Mouse (Mus musculus): ENCODE measurements around the gene Gm49392. TPM values are rescaled to one million over a fixed set of nuclear protein-coding genes. Genes with fewer than 3 reads are reported as not detected.

The Gm49392 gene
- polyA plus RNA-seq, 1 experiment = 0.25 TPM

DNA sequence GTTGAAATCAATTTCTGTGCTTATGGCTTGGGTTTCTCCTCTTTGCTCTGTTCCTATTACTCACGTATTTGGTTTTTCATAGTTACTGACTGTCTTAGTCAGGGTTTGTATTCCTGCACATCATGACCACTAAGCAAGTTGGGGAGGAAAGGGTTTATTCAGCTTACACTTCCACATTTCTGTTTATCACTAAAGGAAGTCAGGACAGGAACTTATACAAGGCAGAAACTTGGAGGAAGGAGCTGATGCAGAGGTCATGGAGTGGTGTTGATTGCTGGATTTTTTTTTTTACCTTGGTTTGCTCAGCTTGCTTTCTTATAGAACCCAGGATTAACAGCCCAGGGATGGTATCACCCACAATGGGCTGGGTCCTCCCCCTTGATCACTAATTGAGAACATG lies 4.4 kb downstream of the Gm49392 start:
- DNase-seq (ENCODE audit: low read depth in 1 of 2, low spot score in 2 of 2) = no peak
- no peak for TF ChIP-seq CTCF (IDR thresholded peaks at IDR 0.05; ENCODE audit: extremely low read depth, insufficient read depth, insufficient read length, insufficient replicate concordance)
- no peak for TF ChIP-seq POLR2A (IDR thresholded peaks at IDR 0.05; ENCODE audit: low read depth, low read length)
- Histone ChIP-seq H3K36me3 (ENCODE audit: control insufficient read depth, insufficient read depth, low read length) (no peaks in the 10 kb centered on the region), H3K4me1 (ENCODE audit: control insufficient read depth, insufficient read depth, insufficient read length) (no peaks in the 10 kb centered on the region), H3K27me3 (ENCODE audit: control insufficient read depth, insufficient read depth, low read length) (no peaks in the 10 kb centered on the region), H3K27ac (ENCODE audit: insufficient read depth, low read length) (no peak overlapping the region), H3K4me3 (ENCODE audit: extremely low read depth, insufficient read depth, insufficient read length) (no peak overlapping the region)
- 63% methylated on average over 1 of the region's 1 CpGs for WGBS

DNA sequence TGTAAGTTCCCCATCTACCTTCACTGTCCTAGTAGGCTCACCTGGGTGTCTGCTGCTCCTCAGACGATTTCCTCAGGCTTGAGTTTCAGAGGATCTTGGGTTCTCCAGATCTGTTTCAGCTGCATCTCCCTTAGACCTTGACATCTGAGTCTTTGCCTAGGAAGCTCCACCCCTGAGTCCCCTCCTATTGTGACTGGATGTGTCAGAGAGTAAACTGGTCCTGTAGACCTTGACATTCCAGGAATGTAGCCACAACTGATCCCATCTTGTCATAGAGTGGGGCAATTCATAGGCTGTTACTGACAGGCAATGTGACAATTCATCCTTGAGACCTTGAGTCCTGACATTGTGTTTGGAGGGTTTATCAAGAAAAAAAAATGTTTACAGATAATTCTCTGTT lies 32.4 kb downstream of the Gm49392 start, which contains the start of gene 4930486L24Rik:
Gene 4930486L24Rik, minus strand, starts transcription at position 195 of the 400 bp plus-strand sequence.
- Histone ChIP-seq H3K27ac (ENCODE audit: insufficient read depth, low read length) (no peak within 1 kb of the TSS), H3K4me1 (ENCODE audit: control insufficient read depth, insufficient read depth, insufficient read length) (no peaks in the 10 kb centered on the region), H3K4me3 (ENCODE audit: extremely low read depth, insufficient read depth, insufficient read length) (no peak within 1 kb of the TSS), H3K36me3 (ENCODE audit: control insufficient read depth, insufficient read depth, low read length) (no peaks in the 10 kb centered on the region), H3K27me3 (ENCODE audit: control insufficient read depth, insufficient read depth, low read length) (no peaks in the 10 kb centered on the region)
- TF ChIP-seq POLR2A (IDR thresholded peaks at IDR 0.05; ENCODE audit: low read depth, low read length) (no peak), CTCF (IDR thresholded peaks at IDR 0.05; ENCODE audit: extremely low read depth, insufficient read depth, insufficient read length, insufficient replicate concordance) (no peak)
- WGBS = 47% methylated on average over 1 of the region's 1 CpGs
- no peak for DNase-seq (ENCODE audit: low read depth in 1 of 2, low spot score in 2 of 2)

DNA sequence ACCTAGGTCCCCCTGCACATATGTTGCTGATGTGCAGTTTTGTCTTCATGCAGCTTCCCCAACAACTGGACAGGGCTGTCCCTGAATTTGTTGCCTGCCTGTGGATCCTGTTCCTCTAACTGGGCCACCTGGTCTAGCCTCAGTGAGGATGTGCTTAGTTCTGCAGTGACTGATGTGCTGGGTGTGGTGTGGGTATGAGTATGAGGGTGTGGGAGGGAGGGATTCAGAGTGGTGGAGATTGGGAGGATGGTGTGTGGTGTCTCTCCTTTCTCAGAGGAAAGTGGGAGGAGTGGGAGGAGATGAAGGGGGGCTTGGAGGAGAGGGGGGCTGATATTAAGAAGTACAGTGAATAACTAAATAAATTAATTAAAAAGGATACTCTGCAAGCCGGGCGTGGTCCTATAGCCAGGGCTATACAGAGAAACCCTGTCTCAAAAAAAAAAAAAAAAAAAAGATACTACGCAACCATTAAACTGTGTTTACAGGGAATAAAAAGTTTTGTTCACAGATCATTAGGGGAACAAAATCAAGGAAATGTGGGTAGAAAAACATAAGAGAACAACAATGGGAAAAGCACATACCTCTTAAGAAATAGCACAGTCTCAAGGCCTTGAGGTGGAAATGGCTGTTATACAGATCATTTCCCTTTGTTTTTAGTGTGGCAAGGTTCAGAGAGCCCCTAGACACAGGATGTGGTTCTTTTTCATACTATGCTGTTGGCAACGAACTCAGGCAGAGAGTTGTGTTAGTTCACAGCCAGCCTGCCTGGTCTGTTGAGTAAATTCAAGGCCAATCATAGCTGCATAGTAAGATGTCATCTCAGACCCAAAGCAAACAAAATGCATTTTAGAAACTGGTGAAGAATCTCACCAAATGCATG lies 48.2 kb downstream of the Gm49392 start:
- Histone ChIP-seq H3K27me3 (ENCODE audit: control insufficient read depth, insufficient read depth, low read length) (no peaks in the 10 kb centered on the region), H3K36me3 (ENCODE audit: control insufficient read depth, insufficient read depth, low read length) (no peaks in the 10 kb centered on the region), H3K27ac (ENCODE audit: insufficient read depth, low read length) (peak overlapping the region; percentile 86), H3K4me3 (ENCODE audit: extremely low read depth, insufficient read depth, insufficient read length) (no peak overlapping the region), H3K4me1 (ENCODE audit: control insufficient read depth, insufficient read depth, insufficient read length) (peaks cover 2% of the 10 kb centered on the region; the same call in 1 of the 2 replicates)
- WGBS = 64% methylated on average over 4 of the region's 4 CpGs
- TF ChIP-seq CTCF (IDR thresholded peaks at IDR 0.05; ENCODE audit: extremely low read depth, insufficient read depth, insufficient read length, insufficient replicate concordance) = no peak
- DNase-seq (ENCODE audit: low read depth in 1 of 2, low spot score in 2 of 2) = peak in 1 of 2 experiments; percentile 54

DNA sequence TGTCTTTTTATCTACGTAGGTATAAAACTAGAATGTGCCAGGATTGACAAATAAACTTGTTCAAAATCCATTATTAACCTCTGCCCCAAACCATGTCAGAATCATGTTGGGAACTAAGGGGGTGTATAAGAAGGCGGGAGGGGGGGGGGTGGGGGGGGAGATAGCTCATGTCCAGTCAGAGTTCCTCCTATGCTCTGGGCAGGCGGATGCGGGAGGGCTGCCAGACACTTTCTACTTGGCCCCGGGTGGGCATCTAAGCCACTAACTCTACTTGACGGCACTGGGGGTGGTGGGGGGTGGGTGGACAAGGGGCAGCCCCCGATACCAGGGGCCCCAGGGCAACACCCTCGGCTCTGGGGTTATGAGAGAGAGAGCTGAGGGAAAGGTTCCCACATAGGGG lies 53.5 kb downstream of the Gm49392 start:
- DNase-seq (ENCODE audit: low read depth in 1 of 2, low spot score in 2 of 2) = no peak
- Histone ChIP-seq H3K36me3 (ENCODE audit: control insufficient read depth, insufficient read depth, low read length) (no peaks in the 10 kb centered on the region), H3K27me3 (ENCODE audit: control insufficient read depth, insufficient read depth, low read length) (no peaks in the 10 kb centered on the region), H3K27ac (ENCODE audit: insufficient read depth, low read length) (no peak overlapping the region), H3K4me3 (ENCODE audit: extremely low read depth, insufficient read depth, insufficient read length) (no peak overlapping the region), H3K4me1 (ENCODE audit: control insufficient read depth, insufficient read depth, insufficient read length) (peaks cover 5% of the 10 kb centered on the region; the same call in 1 of the 2 replicates)
- TF ChIP-seq POLR2A (IDR thresholded peaks at IDR 0.05; ENCODE audit: low read depth, low read length) = no peak
- no peak for TF ChIP-seq CTCF (IDR thresholded peaks at IDR 0.05; ENCODE audit: extremely low read depth, insufficient read depth, insufficient read length, insufficient replicate concordance)
- WGBS = 84% methylated on average over 8 of the region's 8 CpGs

DNA sequence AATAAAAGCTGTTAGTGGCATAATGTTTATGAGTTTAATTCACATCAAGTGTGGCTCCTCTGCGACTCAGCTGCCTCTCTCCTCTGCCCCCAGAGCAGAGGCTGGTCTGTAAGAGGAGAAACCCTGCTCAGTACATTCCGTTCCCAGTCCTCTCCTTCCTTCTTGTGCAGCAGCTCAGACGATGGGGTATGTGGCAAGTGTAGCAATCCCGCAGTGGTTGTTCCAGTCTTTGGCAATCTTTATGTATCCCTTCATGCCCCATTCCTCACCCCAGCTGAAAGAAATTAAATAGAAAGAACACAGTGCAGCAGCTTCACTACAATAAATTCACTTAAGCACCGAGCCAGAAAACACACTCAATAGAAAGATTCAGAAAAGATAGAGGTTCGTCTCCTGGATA lies 54.0 kb downstream of the Gm49392 start:
- H3K36me3 ChIP-seq (ENCODE audit: control insufficient read depth, insufficient read depth, low read length) = no peaks in the 10 kb centered on the region
- peaks cover 4% of the 10 kb centered on the region; the same call in 1 of the 2 replicates for H3K4me1 ChIP-seq (ENCODE audit: control insufficient read depth, insufficient read depth, insufficient read length)
- no peaks in the 10 kb centered on the region for H3K27me3 ChIP-seq (ENCODE audit: control insufficient read depth, insufficient read depth, low read length)
- no peak overlapping the region for H3K4me3 ChIP-seq (ENCODE audit: extremely low read depth, insufficient read depth, insufficient read length)
- 75% methylated on average over 6 of the region's 6 CpGs for WGBS
- peak overlapping the region; percentile 46; the same call in 1 of the 2 replicates for H3K27ac ChIP-seq (ENCODE audit: insufficient read depth, low read length)
- DNase-seq (ENCODE audit: low read depth in 1 of 2, low spot score in 2 of 2) = no peak
- TF ChIP-seq CTCF (IDR thresholded peaks at IDR 0.05; ENCODE audit: extremely low read depth, insufficient read depth, insufficient read length, insufficient replicate concordance) (no peak), POLR2A (IDR thresholded peaks at IDR 0.05; ENCODE audit: low read depth, low read length) (no peak)

DNA sequence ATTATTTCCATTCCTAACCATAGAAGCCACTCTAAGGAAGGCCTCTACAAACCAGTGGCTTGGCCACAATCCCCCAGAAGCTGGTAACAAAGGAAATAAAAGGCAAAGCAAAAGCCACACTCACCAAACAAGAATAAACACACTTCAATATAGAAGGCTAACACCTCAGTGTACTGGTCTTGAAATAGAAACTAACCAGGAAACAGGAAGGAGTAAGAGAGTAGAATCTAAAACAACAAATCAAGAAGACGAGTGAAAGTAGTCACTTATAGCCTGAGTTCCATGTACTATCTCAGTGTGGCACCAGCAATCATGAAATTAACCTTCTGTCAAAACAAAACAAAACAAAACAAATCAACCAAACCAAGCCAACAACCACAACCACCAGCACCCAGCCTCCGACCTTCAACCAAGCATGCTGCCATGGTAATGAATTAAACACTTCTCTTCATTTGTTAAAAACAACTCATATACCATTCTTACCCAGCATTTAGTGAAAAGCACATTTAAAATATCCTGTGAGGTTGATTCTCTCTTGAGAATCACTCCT lies 57.3 kb downstream of the Gm49392 start:
- no peaks in the 10 kb centered on the region for H3K36me3 ChIP-seq (ENCODE audit: control insufficient read depth, insufficient read depth, low read length)
- no peak for DNase-seq (ENCODE audit: low read depth in 1 of 2, low spot score in 2 of 2)
- no peak overlapping the region for H3K4me3 ChIP-seq (ENCODE audit: extremely low read depth, insufficient read depth, insufficient read length)
- no peak for TF ChIP-seq POLR2A (IDR thresholded peaks at IDR 0.05; ENCODE audit: low read depth, low read length)
- 40% methylated on average over 2 of the region's 2 CpGs for whole genome bisulfite sequencing
- no peaks in the 10 kb centered on the region for H3K27me3 ChIP-seq (ENCODE audit: control insufficient read depth, insufficient read depth, low read length)
- H3K4me1 ChIP-seq (ENCODE audit: control insufficient read depth, insufficient read depth, insufficient read length) = peaks cover 3% of the 10 kb centered on the region; the same call in 1 of the 2 replicates
- H3K27ac ChIP-seq (ENCODE audit: insufficient read depth, low read length) = peak overlapping the region; percentile 66; the same call in 1 of the 2 replicates

DNA sequence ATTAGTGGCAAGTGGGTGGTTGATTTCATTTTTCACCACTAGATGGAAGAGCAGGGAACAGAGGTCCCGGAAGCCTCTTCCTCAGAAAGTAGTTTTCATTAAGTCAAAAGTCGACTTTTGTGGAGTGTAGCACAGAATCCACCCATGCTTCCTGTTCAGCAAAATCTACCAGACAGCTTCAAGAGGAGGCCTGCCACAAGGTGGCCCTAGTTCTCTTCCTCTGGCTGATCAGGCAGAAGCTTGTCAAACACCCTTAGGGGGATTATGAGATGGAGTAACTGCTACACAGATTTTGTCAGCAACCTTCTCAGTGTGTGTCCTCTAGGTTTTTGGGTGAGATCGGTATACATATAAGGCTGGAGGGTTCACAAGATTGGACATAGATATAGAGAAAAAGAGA lies 70.6 kb downstream of the Gm49392 start:
- Histone ChIP-seq H3K4me3 (ENCODE audit: extremely low read depth, insufficient read depth, insufficient read length) (no peak overlapping the region), H3K27ac (ENCODE audit: insufficient read depth, low read length) (no peak overlapping the region), H3K36me3 (ENCODE audit: control insufficient read depth, insufficient read depth, low read length) (no peaks in the 10 kb centered on the region), H3K27me3 (ENCODE audit: control insufficient read depth, insufficient read depth, low read length) (no peaks in the 10 kb centered on the region), H3K4me1 (ENCODE audit: control insufficient read depth, insufficient read depth, insufficient read length) (no peaks in the 10 kb centered on the region)
- peak; percentile 38; the same call in 1 of the 2 replicates for TF ChIP-seq CTCF (IDR thresholded peaks at IDR 0.05; ENCODE audit: extremely low read depth, insufficient read depth, insufficient read length, insufficient replicate concordance)
- no peak for TF ChIP-seq POLR2A (IDR thresholded peaks at IDR 0.05; ENCODE audit: low read depth, low read length)
- DNase-seq (ENCODE audit: low read depth in 1 of 2, low spot score in 2 of 2) = peak in 1 of 2 experiments; percentile 30
- 30% methylated on average over 3 of the region's 3 CpGs for WGBS
